Mouse (Mus musculus): ENCODE measurements around the gene Cpz. TPM values are rescaled to one million over a fixed set of nuclear protein-coding genes. Genes with fewer than 3 reads are reported as not detected.

Cpz gene
- polyA plus RNA-seq (2014; fragmentation: Illumina TruSeq; extraction: RNeasy Lipid Tissue Mini Kit (QIAGEN cat#74804); ENCODE audit: low read depth, low replicate concordance), result not detected

DNA sequence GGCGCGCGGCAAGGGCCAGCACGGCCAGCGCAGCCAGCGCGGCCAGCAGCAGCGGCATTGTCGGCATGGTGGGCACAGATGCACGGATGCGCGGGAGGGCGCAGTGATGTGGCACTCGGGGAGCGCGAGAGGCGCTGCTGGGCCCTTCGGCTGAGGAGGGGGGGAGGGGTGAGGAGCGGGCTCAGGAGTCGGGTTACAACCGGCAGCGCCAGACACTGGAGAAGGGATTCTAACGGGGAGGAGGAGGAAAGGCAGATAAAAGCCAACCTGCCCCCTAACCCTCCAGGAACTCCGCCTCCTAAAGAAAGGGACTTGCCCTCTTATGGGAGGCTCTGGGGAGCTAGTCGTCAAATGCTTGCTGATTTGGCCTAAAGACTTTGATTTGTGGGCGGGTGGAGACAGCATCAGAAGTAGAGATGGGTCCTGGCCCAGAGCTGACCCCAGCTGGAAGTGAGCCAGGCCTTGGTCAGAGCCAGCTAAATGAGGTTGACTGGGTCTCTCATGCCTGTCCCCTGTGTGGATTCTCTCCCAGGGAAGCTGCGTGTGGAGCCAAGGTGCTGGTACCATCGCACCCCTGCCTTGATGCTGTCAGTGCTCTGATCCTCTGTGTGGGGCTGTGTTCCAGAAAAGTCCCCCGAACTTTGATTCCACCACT is at the start of gene Cpz:
Cpz (minus strand) TSS at position 230 of the 655 bp plus-strand sequence.

DNA sequence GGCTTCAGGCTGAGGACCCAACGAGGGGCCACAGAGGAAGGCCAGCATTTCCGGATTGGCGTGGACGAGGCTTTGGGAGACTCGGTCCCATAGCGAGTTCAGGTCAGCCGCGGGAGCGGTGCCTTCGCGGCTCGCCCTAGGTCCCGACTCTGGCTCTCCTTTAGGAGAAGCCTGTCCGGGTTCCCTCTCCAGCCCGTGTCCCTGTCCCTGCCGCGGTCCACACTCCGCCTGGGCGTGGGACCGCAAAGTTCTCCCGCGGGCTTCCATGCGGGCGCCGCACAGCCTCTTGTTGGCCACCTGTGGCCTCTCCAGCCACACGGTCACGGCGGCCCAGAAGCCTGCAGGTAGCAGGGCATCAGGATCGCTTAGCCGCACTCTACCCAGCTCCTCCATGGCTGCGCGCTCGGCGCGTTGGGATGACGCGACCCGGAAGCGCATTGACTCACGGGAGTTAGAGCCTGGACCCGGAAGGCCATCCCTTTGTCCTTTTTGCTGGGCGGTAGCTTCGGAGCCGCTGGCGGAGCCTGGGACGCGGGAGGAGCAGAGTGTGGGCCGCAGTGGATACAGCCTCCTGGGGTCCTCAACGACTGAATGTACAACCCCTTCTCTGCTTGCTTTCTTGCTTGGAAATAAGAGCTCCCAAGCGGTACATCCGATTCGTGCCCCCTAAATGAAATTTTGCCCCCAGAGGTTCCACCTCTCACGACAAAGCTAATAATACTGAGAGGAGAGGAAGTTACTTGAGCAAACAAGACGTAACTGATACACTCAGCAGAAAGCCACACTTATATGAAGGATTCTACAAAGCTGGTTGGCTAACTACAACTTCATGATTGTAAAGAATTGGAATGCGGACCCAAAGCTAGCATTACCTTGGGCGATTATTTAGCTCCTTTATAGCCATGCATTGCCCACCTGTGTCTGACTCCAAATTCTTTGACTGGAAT is 49.4 kb upstream of the Cpz start, which contains the start of gene Trmt44:
Trmt44 (minus strand) TSS at position 418 of the 947 bp plus-strand sequence.

Other genes with a start within 250 kb of the Cpz start
- gene Adra2c, start 247.4 kb downstream of the Cpz start, polyA plus RNA-seq (2014; fragmentation: Illumina TruSeq; extraction: RNeasy Lipid Tissue Mini Kit (QIAGEN cat#74804); ENCODE audit: low read depth, low replicate concordance), result not detected
- gene Hmx1, start 136.6 kb downstream of the Cpz start, polyA plus RNA-seq (2014; fragmentation: Illumina TruSeq; extraction: RNeasy Lipid Tissue Mini Kit (QIAGEN cat#74804); ENCODE audit: low read depth, low replicate concordance), result not detected
- gene Trmt44, start 49.4 kb upstream of the Cpz start, polyA plus RNA-seq (2014; fragmentation: Illumina TruSeq; extraction: RNeasy Lipid Tissue Mini Kit (QIAGEN cat#74804); ENCODE audit: low read depth, low replicate concordance), result 0.42 TPM
- 8.5 TPM for gene Acox3, start 57.3 kb upstream of the Cpz start, polyA plus RNA-seq (2014; fragmentation: Illumina TruSeq; extraction: RNeasy Lipid Tissue Mini Kit (QIAGEN cat#74804); ENCODE audit: low read depth, low replicate concordance)
- gene Htra3, start 154.1 kb upstream of the Cpz start, polyA plus RNA-seq (2014; fragmentation: Illumina TruSeq; extraction: RNeasy Lipid Tissue Mini Kit (QIAGEN cat#74804); ENCODE audit: low read depth, low replicate concordance), result not detected
- 0.13 TPM for gene Sh3tc1, start 214.3 kb upstream of the Cpz start, polyA plus RNA-seq (2014; fragmentation: Illumina TruSeq; extraction: RNeasy Lipid Tissue Mini Kit (QIAGEN cat#74804); ENCODE audit: low read depth, low replicate concordance)
- gene Ablim2, start 232.2 kb upstream of the Cpz start, polyA plus RNA-seq (2014; fragmentation: Illumina TruSeq; extraction: RNeasy Lipid Tissue Mini Kit (QIAGEN cat#74804); ENCODE audit: low read depth, low replicate concordance), result 0.21 TPM

Data from liver, adult 10 weeks (tissue).